Mouse (Mus musculus): Measurements from ENCODE around the gene Frmpd1. TPM values are rescaled to one million over a fixed set of nuclear protein-coding genes. Genes with fewer than 3 reads are reported as not detected.
A peak's percentile ranks its signal among the peaks of the same experiment; 100 is the strongest.

Frmpd1 gene
- polyA plus RNA-seq, 1 experiment: 3.9 TPM

- peak; percentile 71 for DNase-seq
- H3K4me3 ChIP-seq (replicated peaks; ENCODE audit: extremely low read depth, low read depth, low read length): peak within 1 kb of the TSS; percentile 76
- TF ChIP-seq CTCF (IDR thresholded peaks at IDR 0.05; ENCODE audit: insufficient read depth, low read length): no peak
- TF ChIP-seq POLR2A (IDR thresholded peaks at IDR 0.05; ENCODE audit: borderline replicate concordance, extremely low read depth, low read depth, low read length): no peak
- 16% methylated on average over 27 of the region's 27 CpGs for WGBS
- H3K4me1 ChIP-seq (ENCODE audit: control insufficient read depth, insufficient read depth, low read length): no peaks in the 10 kb centered on the region
These were observed 112.2 kb downstream of the Frmpd1 start, which contains the start of gene Trmt10b for GRCm38 (mm10) chr4:45296662-45297564. Gene Trmt10b (plus strand): TSS chr4:45297127.

DNA sequence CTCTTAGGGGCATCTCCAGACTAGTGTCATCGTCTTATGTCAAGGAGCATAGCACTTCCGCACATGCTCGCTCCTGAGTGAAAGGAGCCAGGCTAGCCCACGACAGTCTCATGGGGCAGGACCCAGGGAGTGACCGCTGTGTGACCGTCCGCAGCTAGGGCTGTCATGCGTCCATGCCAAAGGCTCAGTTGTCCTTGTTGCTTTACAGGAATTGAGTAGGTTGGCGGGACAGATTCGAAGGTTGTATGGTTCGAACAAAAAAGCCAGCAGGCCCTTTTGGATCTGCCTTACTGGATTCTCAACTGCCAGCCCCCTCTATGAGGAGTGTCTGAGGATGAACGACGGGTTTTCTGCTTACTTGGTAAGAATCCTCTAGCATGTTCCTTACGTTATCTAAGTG is 120.9 kb downstream of the Frmpd1 start:
- WGBS: 97% methylated on average over 14 of the region's 14 CpGs
- Histone ChIP-seq H3K4me3 (replicated peaks; ENCODE audit: extremely low read depth, low read depth, low read length) (no peak overlapping the region), H3K4me1 (ENCODE audit: control insufficient read depth, insufficient read depth, low read length) (no peaks in the 10 kb centered on the region)
- no peak for DNase-seq
- TF ChIP-seq POLR2A (IDR thresholded peaks at IDR 0.05; ENCODE audit: borderline replicate concordance, extremely low read depth, low read depth, low read length): no peak
- no peak for TF ChIP-seq CTCF (IDR thresholded peaks at IDR 0.05; ENCODE audit: insufficient read depth, low read length)

GRCm38 (mm10) chr4:45308046-45308445 is 123.4 kb downstream of the Frmpd1 start:
- Histone ChIP-seq H3K4me1 (ENCODE audit: control insufficient read depth, insufficient read depth, low read length) (no peaks in the 10 kb centered on the region), H3K4me3 (replicated peaks; ENCODE audit: extremely low read depth, low read depth, low read length) (no peak overlapping the region)
- TF ChIP-seq POLR2A (IDR thresholded peaks at IDR 0.05; ENCODE audit: borderline replicate concordance, extremely low read depth, low read depth, low read length): no peak
- TF ChIP-seq CTCF (IDR thresholded peaks at IDR 0.05; ENCODE audit: insufficient read depth, low read length): peak; percentile 65
- DNase-seq: no peak
- WGBS: 25% methylated on average over 11 of the region's 11 CpGs

GRCm38 (mm10) chr4:45308606-45309005 is 123.9 kb downstream of the Frmpd1 start:
- TF ChIP-seq CTCF (IDR thresholded peaks at IDR 0.05; ENCODE audit: insufficient read depth, low read length): no peak
- no peak for TF ChIP-seq POLR2A (IDR thresholded peaks at IDR 0.05; ENCODE audit: borderline replicate concordance, extremely low read depth, low read depth, low read length)
- no peak for DNase-seq
- no peak overlapping the region for H3K4me3 ChIP-seq (replicated peaks; ENCODE audit: extremely low read depth, low read depth, low read length)
- 86% methylated on average over 6 of the region's 6 CpGs for WGBS
- H3K4me1 ChIP-seq (ENCODE audit: control insufficient read depth, insufficient read depth, low read length): no peaks in the 10 kb centered on the region

GRCm38 (mm10) chr4:45311056-45311455 is 126.4 kb downstream of the Frmpd1 start:
- TF ChIP-seq POLR2A (IDR thresholded peaks at IDR 0.05; ENCODE audit: borderline replicate concordance, extremely low read depth, low read depth, low read length) (no peak), CTCF (IDR thresholded peaks at IDR 0.05; ENCODE audit: insufficient read depth, low read length) (no peak)
- Histone ChIP-seq H3K4me3 (replicated peaks; ENCODE audit: extremely low read depth, low read depth, low read length) (no peak overlapping the region), H3K4me1 (ENCODE audit: control insufficient read depth, insufficient read depth, low read length) (no peaks in the 10 kb centered on the region)
- 94% methylated on average over 2 of the region's 2 CpGs for WGBS
- no peak for DNase-seq

- WGBS: under 1% methylated on average over 56 of the region's 56 CpGs
- H3K4me1 ChIP-seq (ENCODE audit: control insufficient read depth, insufficient read depth, low read length): peaks cover 7% of the 10 kb centered on the region; the same call in 1 of the 2 replicates
- DNase-seq: peak; percentile 87
- H3K4me3 ChIP-seq (replicated peaks; ENCODE audit: extremely low read depth, low read depth, low read length): peak overlapping the region; percentile 98
- peak; percentile 81; the same call in 1 of the 2 replicates for TF ChIP-seq POLR2A (IDR thresholded peaks at IDR 0.05; ENCODE audit: borderline replicate concordance, extremely low read depth, low read depth, low read length)
- no peak for TF ChIP-seq CTCF (IDR thresholded peaks at IDR 0.05; ENCODE audit: insufficient read depth, low read length)
These were observed 135.6 kb downstream of the Frmpd1 start for GRCm38 (mm10) chr4:45320159-45320816.

DNA sequence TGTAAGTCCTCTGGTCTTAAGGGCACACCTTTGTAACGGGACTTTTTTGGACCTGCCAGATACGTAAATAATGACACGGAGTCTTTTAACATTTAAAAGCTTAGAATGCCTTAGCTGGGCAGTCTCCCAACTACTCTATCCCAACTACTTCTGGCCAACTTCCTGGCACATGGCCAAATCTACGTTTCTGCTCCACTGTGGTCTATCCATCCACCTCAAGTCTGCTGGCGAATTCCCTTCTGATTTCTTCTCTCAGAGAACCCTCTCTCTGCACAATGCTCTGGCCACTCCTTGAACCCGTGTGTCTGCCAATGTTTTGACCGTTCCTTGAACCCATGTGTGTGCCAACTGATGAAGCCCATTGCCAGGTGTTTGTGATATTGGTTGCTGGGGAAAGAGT is 146.5 kb downstream of the Frmpd1 start:
- H3K4me1 ChIP-seq (ENCODE audit: control insufficient read depth, insufficient read depth, low read length): no peaks in the 10 kb centered on the region
- H3K4me3 ChIP-seq (replicated peaks; ENCODE audit: extremely low read depth, low read depth, low read length): no peak overlapping the region
- DNase-seq: no peak
- no peak for TF ChIP-seq CTCF (IDR thresholded peaks at IDR 0.05; ENCODE audit: insufficient read depth, low read length)
- TF ChIP-seq POLR2A (IDR thresholded peaks at IDR 0.05; ENCODE audit: borderline replicate concordance, extremely low read depth, low read depth, low read length): no peak
- 50% methylated on average over 7 of the region's 7 CpGs for WGBS

DNA sequence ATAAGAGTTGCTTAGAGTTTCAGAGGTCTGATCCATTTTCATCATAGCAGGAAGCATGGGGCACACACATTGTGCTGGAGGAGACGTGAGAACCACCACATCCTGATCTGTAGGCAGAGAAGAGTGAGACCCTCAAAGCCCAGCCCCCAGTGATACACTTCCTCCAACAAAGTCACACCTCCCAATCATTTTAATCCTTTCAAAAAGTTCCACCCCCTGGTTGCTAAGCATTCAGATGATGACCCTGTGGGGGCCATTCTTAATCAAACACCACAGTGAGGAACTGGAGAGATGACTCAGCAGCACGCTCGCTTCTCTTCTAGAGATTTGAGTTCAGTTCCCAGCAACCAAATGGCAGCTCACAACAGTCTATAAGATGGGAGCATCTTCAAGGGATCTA is 147.8 kb downstream of the Frmpd1 start:
- TF ChIP-seq POLR2A (IDR thresholded peaks at IDR 0.05; ENCODE audit: borderline replicate concordance, extremely low read depth, low read depth, low read length) (no peak), CTCF (IDR thresholded peaks at IDR 0.05; ENCODE audit: insufficient read depth, low read length) (no peak)
- Histone ChIP-seq H3K4me1 (ENCODE audit: control insufficient read depth, insufficient read depth, low read length) (no peaks in the 10 kb centered on the region), H3K4me3 (replicated peaks; ENCODE audit: extremely low read depth, low read depth, low read length) (no peak overlapping the region)
- DNase-seq: no peak
- 50% methylated on average over 3 of the region's 3 CpGs for WGBS

Other genes starting within 250 kb of the Frmpd1 start
- 28.2 and 29.8 TPM in 2 replicates for gene Grhpr, start 203.5 kb upstream of the Frmpd1 start, polyA plus RNA-seq (2012; rRNA removed)
- 8.5 and 12.5 TPM in 2 replicates for gene Zbtb5, start 172.5 kb upstream of the Frmpd1 start, polyA plus RNA-seq (2012; rRNA removed)
- 2.2 and 3.8 TPM in 2 replicates for gene Polr1e, start 166.3 kb upstream of the Frmpd1 start, polyA plus RNA-seq (2012; rRNA removed)
- 13.0 and 15.2 TPM in 2 replicates for gene Fbxo10, start 100.3 kb upstream of the Frmpd1 start, polyA plus RNA-seq (2012; rRNA removed)
- gene Tomm5, start 76.8 kb upstream of the Frmpd1 start, polyA plus RNA-seq (2012; rRNA removed): 37.3 and 48.5 TPM in 2 replicates
- 1.9 and 3.0 TPM in 2 replicates for gene Trmt10b, start 112.3 kb downstream of the Frmpd1 start, polyA plus RNA-seq (2012; rRNA removed)
- 14.7 and 28.0 TPM in 2 replicates for gene Dcaf10, start 157.2 kb downstream of the Frmpd1 start, polyA plus RNA-seq (2012; rRNA removed)
- gene Exosc3, start 157.9 kb downstream of the Frmpd1 start, polyA plus RNA-seq (2012; rRNA removed): 20.6 and 22.2 TPM in 2 replicates
- 86.4 and 109 TPM in 2 replicates for gene Slc25a51, start 223.9 kb downstream of the Frmpd1 start, polyA plus RNA-seq (2012; rRNA removed)